Mouse (Mus musculus): Measurements from ENCODE around the gene Ifna6. TPM values are rescaled to one million over a fixed set of nuclear protein-coding genes. Genes with fewer than 3 reads are reported as not detected.

Gene Ifna6
- polyA plus RNA-seq, 1 experiment from 2014 or later = not detected

DNA sequence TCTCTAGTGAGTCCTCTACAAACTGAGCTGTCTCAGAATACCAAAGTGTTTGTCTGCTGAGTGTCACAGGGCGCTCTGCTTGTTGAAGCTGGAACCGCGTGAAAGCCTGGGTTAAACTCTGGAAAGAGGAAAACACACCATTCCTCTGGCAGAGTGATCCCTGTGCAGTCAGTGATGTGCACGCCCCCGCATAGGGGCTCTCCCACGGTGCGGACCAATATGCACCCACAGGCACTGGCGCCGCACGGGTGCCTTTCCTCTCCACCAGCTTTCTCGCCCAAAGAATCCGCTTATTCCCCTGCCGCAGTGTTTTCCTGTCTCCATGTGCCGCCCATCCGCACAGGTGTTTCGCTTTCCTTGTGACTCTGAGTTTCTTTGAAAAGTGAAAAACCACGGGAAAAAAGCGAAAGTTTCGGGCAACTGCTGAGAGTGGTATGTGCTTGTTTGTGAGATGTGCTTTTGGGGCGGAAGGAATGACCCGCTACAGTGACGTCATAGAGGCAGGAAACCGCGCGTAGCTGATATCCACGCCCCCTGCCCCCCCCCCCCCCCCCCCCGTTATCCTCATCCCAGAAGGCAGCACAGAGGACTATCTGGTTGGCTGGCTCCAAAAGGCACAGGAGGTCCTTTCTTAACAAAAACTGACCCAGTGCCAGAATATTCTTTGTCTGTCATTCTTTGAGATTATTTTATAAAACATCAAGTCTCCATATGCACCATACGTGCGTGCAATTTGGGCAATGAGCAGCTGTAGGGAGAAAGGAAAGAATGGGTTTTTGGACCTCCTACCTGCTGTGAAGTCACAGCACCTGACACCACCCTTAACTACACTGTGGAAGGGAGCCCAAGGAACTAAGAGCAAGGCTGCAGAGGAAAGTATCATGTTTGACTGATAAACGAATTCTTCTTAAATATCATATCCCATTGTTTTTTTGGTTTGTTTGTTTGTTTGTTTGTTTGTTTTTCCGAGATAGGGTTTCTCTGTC lies 41.0 kb downstream of the Ifna6 start:
- Histone ChIP-seq H3K4me1 (ENCODE audit: control insufficient read depth in 2 of 2, insufficient read depth in 2 of 2, low read length in 2 of 2) (no peaks in the 10 kb centered on the region; a peak in 1 of 4 replicates), H3K4me3 (ENCODE audit: control insufficient read depth in 1 of 2, insufficient read depth in 1 of 2, low read depth in 1 of 2, low read length in 2 of 2) (peak overlapping the region; percentile 55 to 57), H3K27me3 (ENCODE audit: control insufficient read depth, insufficient read depth, low read length) (peaks cover 11% of the 10 kb centered on the region), H3K36me3 (ENCODE audit: control insufficient read depth, insufficient read depth, low read length) (no peaks in the 10 kb centered on the region), H3K4me2 (ENCODE audit: low read length) (peak overlapping the region; percentile 93), H3K9me3 (ENCODE audit: control insufficient read depth, low read length) (no peaks in the 10 kb centered on the region), H3K9ac (ENCODE audit: low read length) (peak overlapping the region; percentile 72), H3K27ac (replicated peaks in 1 of 2; ENCODE audit: control insufficient read depth in 1 of 2, insufficient read depth in 1 of 2, low read depth in 2 of 2, low read length in 2 of 2) (peak overlapping the region; percentile 25 to 29; a peak in 1 of 4 replicates)
- 8% methylated on average over 30 of the region's 31 CpGs for WGBS
- peak; percentile 61 for ATAC-seq (ENCODE audit: insufficient number of reproducible peaks, insufficient read depth, low FRiP score, low read depth)

DNA sequence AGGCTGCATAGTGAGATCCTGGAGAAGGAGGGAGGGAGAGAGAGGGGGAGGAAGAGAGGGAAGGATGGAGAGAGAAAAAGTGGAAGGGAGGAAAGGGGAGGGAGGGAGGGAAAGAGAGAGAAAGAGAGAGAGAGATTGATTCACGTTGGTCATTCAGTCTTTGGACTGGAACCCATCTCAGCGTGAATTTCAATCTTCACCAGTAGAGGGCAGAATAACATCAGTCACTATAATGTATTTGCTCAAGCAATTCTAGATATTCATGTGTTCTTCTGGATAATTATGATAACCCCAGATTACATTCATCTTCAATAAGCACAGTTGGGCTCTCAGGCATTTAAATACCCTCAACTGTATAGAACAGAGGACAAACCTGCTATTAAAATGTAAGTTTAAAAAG lies 45.5 kb downstream of the Ifna6 start:
- Histone ChIP-seq H3K9ac (ENCODE audit: low read length) (no peak overlapping the region), H3K27me3 (ENCODE audit: control insufficient read depth, insufficient read depth, low read length) (no peaks in the 10 kb centered on the region), H3K4me1 (ENCODE audit: control insufficient read depth in 2 of 2, insufficient read depth in 2 of 2, low read length in 2 of 2) (no peaks in the 10 kb centered on the region; a peak in 1 of 4 replicates), H3K27ac (replicated peaks in 1 of 2; ENCODE audit: control insufficient read depth in 1 of 2, insufficient read depth in 1 of 2, low read depth in 2 of 2, low read length in 2 of 2) (no peak overlapping the region), H3K36me3 (ENCODE audit: control insufficient read depth, insufficient read depth, low read length) (no peaks in the 10 kb centered on the region), H3K9me3 (ENCODE audit: control insufficient read depth, low read length) (no peaks in the 10 kb centered on the region), H3K4me3 (ENCODE audit: control insufficient read depth in 1 of 2, insufficient read depth in 1 of 2, low read depth in 1 of 2, low read length in 2 of 2) (no peak overlapping the region), H3K4me2 (ENCODE audit: low read length) (no peak overlapping the region)
- ATAC-seq (ENCODE audit: insufficient number of reproducible peaks, insufficient read depth, low FRiP score, low read depth) = no peak
- 0% methylated on average over 2 of the region's 2 CpGs for WGBS

GRCm38 (mm10) chr4:88875435-88876095 lies 48.3 kb downstream of the Ifna6 start:
- Histone ChIP-seq H3K4me3 (ENCODE audit: control insufficient read depth in 1 of 2, insufficient read depth in 1 of 2, low read depth in 1 of 2, low read length in 2 of 2) (no peak overlapping the region), H3K4me2 (ENCODE audit: low read length) (no peak overlapping the region), H3K27me3 (ENCODE audit: control insufficient read depth, insufficient read depth, low read length) (no peaks in the 10 kb centered on the region), H3K27ac (replicated peaks in 1 of 2; ENCODE audit: control insufficient read depth in 1 of 2, insufficient read depth in 1 of 2, low read depth in 2 of 2, low read length in 2 of 2) (no peak overlapping the region), H3K9ac (ENCODE audit: low read length) (no peak overlapping the region), H3K4me1 (ENCODE audit: control insufficient read depth in 2 of 2, insufficient read depth in 2 of 2, low read length in 2 of 2) (no peaks in the 10 kb centered on the region; a peak in 1 of 4 replicates), H3K36me3 (ENCODE audit: control insufficient read depth, insufficient read depth, low read length) (no peaks in the 10 kb centered on the region), H3K9me3 (ENCODE audit: control insufficient read depth, low read length) (no peaks in the 10 kb centered on the region)
- no peak for ATAC-seq (ENCODE audit: insufficient number of reproducible peaks, insufficient read depth, low FRiP score, low read depth)
- 27% methylated on average over 4 of the region's 4 CpGs for WGBS

- H3K27me3 ChIP-seq (ENCODE audit: control insufficient read depth, insufficient read depth, low read length) = no peaks in the 10 kb centered on the region
- no peaks in the 10 kb centered on the region for H3K36me3 ChIP-seq (ENCODE audit: control insufficient read depth, insufficient read depth, low read length)
- H3K9me3 ChIP-seq (ENCODE audit: control insufficient read depth, low read length) = no peaks in the 10 kb centered on the region
- no peak overlapping the region for H3K9ac ChIP-seq (ENCODE audit: low read length)
- no peaks in the 10 kb centered on the region; a peak in 1 of 4 replicates for H3K4me1 ChIP-seq (ENCODE audit: control insufficient read depth in 2 of 2, insufficient read depth in 2 of 2, low read length in 2 of 2)
- no peak for ATAC-seq (ENCODE audit: insufficient number of reproducible peaks, insufficient read depth, low FRiP score, low read depth)
- WGBS = 78% methylated on average over 4 of the region's 4 CpGs
- H3K27ac ChIP-seq (replicated peaks in 1 of 2; ENCODE audit: control insufficient read depth in 1 of 2, insufficient read depth in 1 of 2, low read depth in 2 of 2, low read length in 2 of 2) = no peak overlapping the region
- no peak overlapping the region for H3K4me3 ChIP-seq (ENCODE audit: control insufficient read depth in 1 of 2, insufficient read depth in 1 of 2, low read depth in 1 of 2, low read length in 2 of 2)
- H3K4me2 ChIP-seq (ENCODE audit: low read length) = no peak overlapping the region
Measured at GRCm38 (mm10) chr4:88876520-88876919, 49.3 kb downstream of the Ifna6 start.

Other genes with a start within 250 kb of the Ifna6 start
- not detected in 2 replicates for gene Ifna9, start 235.0 kb upstream of the Ifna6 start, polyA plus RNA-seq (2014; fragmentation: Nextera tagmentation; extraction: Ambion mirVana)
- not detected in 2 replicates for gene Ifna12, start 224.0 kb upstream of the Ifna6 start, polyA plus RNA-seq (2014; fragmentation: Nextera tagmentation; extraction: Ambion mirVana)
- gene C87499, start 193.0 kb upstream of the Ifna6 start, polyA plus RNA-seq (2014; fragmentation: Nextera tagmentation; extraction: Ambion mirVana) = not detected in 2 replicates
- gene Ifna13, start 183.0 kb upstream of the Ifna6 start, polyA plus RNA-seq (2014; fragmentation: Nextera tagmentation; extraction: Ambion mirVana) = not detected in 2 replicates
- not detected in 2 replicates for gene Ifna16, start 150.5 kb upstream of the Ifna6 start, polyA plus RNA-seq (2014; fragmentation: Nextera tagmentation; extraction: Ambion mirVana)
- not detected in 2 replicates for gene Ifna2, start 143.5 kb upstream of the Ifna6 start, polyA plus RNA-seq (2014; fragmentation: Nextera tagmentation; extraction: Ambion mirVana)
- gene Ifnab, start 136.1 kb upstream of the Ifna6 start, polyA plus RNA-seq (2014; fragmentation: Nextera tagmentation; extraction: Ambion mirVana) = not detected in 2 replicates
- gene Gm26566, start 105.6 kb upstream of the Ifna6 start, polyA plus RNA-seq (2014; fragmentation: Nextera tagmentation; extraction: Ambion mirVana) = 1.6 and 1.7 TPM in 2 replicates
- 105 and 108 TPM in 2 replicates for gene Klhl9, start 105.0 kb upstream of the Ifna6 start, polyA plus RNA-seq (2014; fragmentation: Nextera tagmentation; extraction: Ambion mirVana)
- not detected in 2 replicates for gene Gm13271, start 72.5 kb upstream of the Ifna6 start, polyA plus RNA-seq (2014; fragmentation: Nextera tagmentation; extraction: Ambion mirVana)
- 0.49 TPM in 1 of 2 replicates, not detected in the other for gene Gm13283, start 67.3 kb upstream of the Ifna6 start, polyA plus RNA-seq (2014; fragmentation: Nextera tagmentation; extraction: Ambion mirVana)
- gene Gm13290, start 53.6 kb upstream of the Ifna6 start, polyA plus RNA-seq (2014; fragmentation: Nextera tagmentation; extraction: Ambion mirVana) = not detected in 2 replicates
- not detected in 2 replicates for gene Gm13289, start 50.5 kb upstream of the Ifna6 start, polyA plus RNA-seq (2014; fragmentation: Nextera tagmentation; extraction: Ambion mirVana)
- gene Gm13272, start 47.6 kb upstream of the Ifna6 start, polyA plus RNA-seq (2014; fragmentation: Nextera tagmentation; extraction: Ambion mirVana) = not detected in 2 replicates
- not detected in 2 replicates for gene Ifnz, start 45.3 kb upstream of the Ifna6 start, polyA plus RNA-seq (2014; fragmentation: Nextera tagmentation; extraction: Ambion mirVana)
- gene Gm13276, start 41.7 kb upstream of the Ifna6 start, polyA plus RNA-seq (2014; fragmentation: Nextera tagmentation; extraction: Ambion mirVana) = not detected in 2 replicates
- gene Gm13277, start 38.8 kb upstream of the Ifna6 start, polyA plus RNA-seq (2014; fragmentation: Nextera tagmentation; extraction: Ambion mirVana) = not detected in 2 replicates
- gene Gm13278, start 35.9 kb upstream of the Ifna6 start, polyA plus RNA-seq (2014; fragmentation: Nextera tagmentation; extraction: Ambion mirVana) = not detected in 2 replicates
- gene Gm13275, start 32.9 kb upstream of the Ifna6 start, polyA plus RNA-seq (2014; fragmentation: Nextera tagmentation; extraction: Ambion mirVana) = not detected in 2 replicates
- not detected in 2 replicates for gene Gm13279, start 30.0 kb upstream of the Ifna6 start, polyA plus RNA-seq (2014; fragmentation: Nextera tagmentation; extraction: Ambion mirVana)
- 0.66 and 0.80 TPM in 2 replicates for gene Gm13285, start 27.8 kb upstream of the Ifna6 start, polyA plus RNA-seq (2014; fragmentation: Nextera tagmentation; extraction: Ambion mirVana)
- gene Gm13287, start 24.2 kb upstream of the Ifna6 start, polyA plus RNA-seq (2014; fragmentation: Nextera tagmentation; extraction: Ambion mirVana) = not detected in 2 replicates
- gene Gm13288, start 21.9 kb upstream of the Ifna6 start, polyA plus RNA-seq (2014; fragmentation: Nextera tagmentation; extraction: Ambion mirVana) = 0.07 TPM in 1 of 2 replicates, not detected in the other
- gene Ifna7, start 11.2 kb upstream of the Ifna6 start, polyA plus RNA-seq (2014; fragmentation: Nextera tagmentation; extraction: Ambion mirVana) = not detected in 2 replicates
- gene Ifna11, start 7.5 kb upstream of the Ifna6 start, polyA plus RNA-seq (2014; fragmentation: Nextera tagmentation; extraction: Ambion mirVana) = not detected in 2 replicates
- not detected in 2 replicates for gene Ifna5, start 8.1 kb downstream of the Ifna6 start, polyA plus RNA-seq (2014; fragmentation: Nextera tagmentation; extraction: Ambion mirVana)
- not detected in 2 replicates for gene Ifna4, start 14.4 kb downstream of the Ifna6 start, polyA plus RNA-seq (2014; fragmentation: Nextera tagmentation; extraction: Ambion mirVana)
- not detected in 2 replicates for gene Ifna1, start 22.7 kb downstream of the Ifna6 start, polyA plus RNA-seq (2014; fragmentation: Nextera tagmentation; extraction: Ambion mirVana)
- not detected in 2 replicates for gene Ifne, start 52.8 kb downstream of the Ifna6 start, polyA plus RNA-seq (2014; fragmentation: Nextera tagmentation; extraction: Ambion mirVana)